Mouse (Mus musculus) lung, embryonic 14.5 days (tissue): ENCODE results near the gene Icam4. TPM values are rescaled to one million over a fixed set of nuclear protein-coding genes. Genes with fewer than 3 reads are reported as not detected.
A peak's percentile ranks its signal among the peaks of the same experiment; 100 is the strongest.

Experiments used
- ATAC-seq: fragments of 200-750 bp; cut with Nextera tagmentation; 2 replicates; pipeline ENCODE4 v1.8.0; 2017; ENCODE audit warnings: mild to moderate bottlenecking, moderate TSS enrichment, moderate library complexity; ENCODE audit not compliant: insufficient read depth
- DNase-seq: peaks from one replicate; pipeline ENCODE4 v3.0.0-alpha.2; 2015
- H3K27ac ChIP-seq: fragments of 300-500 bp; sonication (generic); 2 replicates; pipeline ENCODE4 v1.5.1; 2014; ENCODE audit warnings: low read depth, mild to moderate bottlenecking, moderate library complexity
- H3K27me3 ChIP-seq: fragments of 300-500 bp; sonication (generic); 2 replicates; pipeline ENCODE4 v1.6.1; 2014; ENCODE audit warnings: low read length, control low read depth; ENCODE audit not compliant: insufficient read depth
- H3K36me3 ChIP-seq: fragments of 300-500 bp; sonication (generic); 2 replicates; pipeline ENCODE4 v1.6.1; 2014; ENCODE audit warnings: control low read depth; ENCODE audit not compliant: insufficient read depth
- H3K4me1 ChIP-seq: fragments of 300-500 bp; sonication (generic); 2 replicates; pipeline ENCODE4 v1.6.1; 2014; ENCODE audit warnings: antibody characterized with exemption, control low read depth; ENCODE audit not compliant: insufficient read depth
- H3K4me2 ChIP-seq: fragments of 300-500 bp; sonication (generic); 2 replicates; pipeline ENCODE4 v1.6.1; 2014; ENCODE audit warnings: mild to moderate bottlenecking
- H3K4me3 ChIP-seq: fragments of 300-500 bp; sonication (generic); 2 replicates; pipeline ENCODE4 v1.5.1; 2014; ENCODE audit warnings: low read depth, low read length
- H3K9ac ChIP-seq: fragments of 300-500 bp; sonication (generic); 2 replicates; pipeline ENCODE4 v1.6.1; 2014
- H3K9me3 ChIP-seq: fragments of 300-500 bp; sonication (generic); 2 replicates; pipeline ENCODE4 v1.6.1; 2016; ENCODE audit warnings: low read depth, low read length, control low read depth
- CTCF ChIP-seq: IDR thresholded peaks from 2 replicates; pipeline ENCODE4 v1.5.1; 2016; ENCODE audit warnings: antibody characterized with exemption, low read depth
- WGBS: fragments of 180-500 bp; shearing (Covaris S2); extraction: QIAGEN DNeasy Blood & Tissue Kit; methylation state at CpG from one replicate; pipeline ENCODE4 v1.1.7; 2014; 5-methylcytosine and 5-hydroxymethylcytosine counted together
- polyA plus RNA-seq: library from polyadenylated mRNA; unstranded; fragments of >200 nt; fragmentation: Nextera tagmentation; extraction: Ambion mirVana; gene quantifications from 2 replicates; pipeline ENCODE4 v1.2.1, GENCODE M21; 2014

The Icam4 gene
- polyA plus RNA-seq, 1 experiment from 2014 or later = 1.5 TPM

GRCm38 (mm10) chr9:21018600-21018999, 10.6 kb upstream of the Icam4 start:
- Histone ChIP-seq H3K9ac (no peak overlapping the region), H3K4me1 (peaks cover 3% of the 10 kb centered on the region; the same call in 1 of the 2 replicates), H3K4me2 (no peak overlapping the region), H3K36me3 (0 out of 2 replicates have a peak, but pooled peaks cover 4% of the 10 kb centered on the region), H3K27ac (no peak overlapping the region), H3K27me3 (peaks cover 35% of the 10 kb centered on the region), H3K4me3 (no peak overlapping the region), H3K9me3 (no peaks in the 10 kb centered on the region)
- TF ChIP-seq CTCF = no peak
- no peak for ATAC-seq
- DNase-seq = no peak
- WGBS = 74% methylated on average over 2 of the region's 2 CpGs

GRCm38 (mm10) chr9:21021363-21021762, 7.8 kb upstream of the Icam4 start:
- Histone ChIP-seq H3K4me1 (0 out of 2 replicates have a peak, but pooled peaks cover 3% of the 10 kb centered on the region), H3K9me3 (no peaks in the 10 kb centered on the region), H3K27ac (no peak overlapping the region), H3K4me3 (no peak overlapping the region), H3K36me3 (0 out of 2 replicates have a peak, but pooled peaks cover 4% of the 10 kb centered on the region), H3K4me2 (no peak overlapping the region), H3K27me3 (peaks cover 19% of the 10 kb centered on the region), H3K9ac (no peak overlapping the region)
- ATAC-seq = no peak
- TF ChIP-seq CTCF = no peak
- no peak for DNase-seq
- WGBS = 49% methylated on average over 3 of the region's 3 CpGs

- TF ChIP-seq CTCF = no peak
- 0 out of 2 replicates have a peak, but pooled peaks cover 4% of the 10 kb centered on the region for H3K4me1 ChIP-seq
- peak overlapping the region; percentile 47; the same call in 1 of the 2 replicates for H3K27ac ChIP-seq
- DNase-seq (no peak), ATAC-seq (peak; percentile 16; the same call in 1 of the 2 replicates)
- H3K9me3 ChIP-seq = no peaks in the 10 kb centered on the region
- no peak overlapping the region for H3K4me2 ChIP-seq
- 42% methylated on average over 6 of the region's 6 CpGs for WGBS
- H3K36me3 ChIP-seq = peaks cover 4% of the 10 kb centered on the region; the same call in 1 of the 2 replicates
- no peak overlapping the region for H3K9ac ChIP-seq
- peaks cover 10% of the 10 kb centered on the region for H3K27me3 ChIP-seq
- no peak overlapping the region for H3K4me3 ChIP-seq
These were observed 6.9 kb upstream of the Icam4 start for GRCm38 (mm10) chr9:21022288-21022687.

GRCm38 (mm10) chr9:21022726-21023125, 6.4 kb upstream of the Icam4 start:
- peaks cover 7% of the 10 kb centered on the region; the same call in 1 of the 2 replicates for H3K36me3 ChIP-seq
- H3K27ac ChIP-seq = no peak overlapping the region
- H3K4me2 ChIP-seq = no peak overlapping the region
- peaks cover 6% of the 10 kb centered on the region; the same call in 1 of the 2 replicates for H3K27me3 ChIP-seq
- DNase-seq = no peak
- 0 out of 2 replicates have a peak, but pooled peaks cover 3% of the 10 kb centered on the region for H3K4me1 ChIP-seq
- H3K9me3 ChIP-seq = no peaks in the 10 kb centered on the region
- TF ChIP-seq CTCF = no peak; the same call in 1 of the 2 replicates
- ATAC-seq = no peak
- H3K9ac ChIP-seq = no peak overlapping the region
- no peak overlapping the region for H3K4me3 ChIP-seq
- 58% methylated on average over 1 of the region's 1 CpGs for WGBS

- peaks cover 10% of the 10 kb centered on the region; the same call in 1 of the 2 replicates for H3K27me3 ChIP-seq
- peaks cover 11% of the 10 kb centered on the region; the same call in 1 of the 2 replicates for H3K36me3 ChIP-seq
- no peaks in the 10 kb centered on the region for H3K9me3 ChIP-seq
- peaks cover 13% of the 10 kb centered on the region; the same call in 1 of the 2 replicates for H3K4me1 ChIP-seq
- ATAC-seq (peak; percentile 52), DNase-seq (peak; percentile 68)
- no peak for TF ChIP-seq CTCF
- peak overlapping the region; percentile 96 for H3K27ac ChIP-seq
- H3K4me3 ChIP-seq = peak overlapping the region; percentile 31
- peak overlapping the region; percentile 32 for H3K9ac ChIP-seq
- WGBS = 44% methylated on average over 19 of the region's 19 CpGs
- H3K4me2 ChIP-seq = peak overlapping the region; percentile 59
These were observed 3.8 kb upstream of the Icam4 start for GRCm38 (mm10) chr9:21025258-21025810.

GRCm38 (mm10) chr9:21026849-21027248, 2.3 kb upstream of the Icam4 start:
- Histone ChIP-seq H3K4me1 (peaks cover 21% of the 10 kb centered on the region; the same call in 1 of the 2 replicates), H3K4me2 (peak overlapping the region; percentile 59), H3K4me3 (peak overlapping the region; percentile 31), H3K9ac (peak overlapping the region; percentile 32; the same call in 1 of the 2 replicates), H3K9me3 (no peaks in the 10 kb centered on the region), H3K27me3 (peaks cover 13% of the 10 kb centered on the region), H3K27ac (no peak overlapping the region), H3K36me3 (peaks cover 9% of the 10 kb centered on the region; the same call in 1 of the 2 replicates)
- DNase-seq (no peak), ATAC-seq (no peak)
- no peak for TF ChIP-seq CTCF
- WGBS = 55% methylated on average over 12 of the region's 12 CpGs

GRCm38 (mm10) chr9:21027774-21028290, 1.3 kb upstream of the Icam4 start:
- ATAC-seq (no peak), DNase-seq (no peak)
- no peak for TF ChIP-seq CTCF
- H3K9ac ChIP-seq = no peak overlapping the region
- no peak overlapping the region for H3K4me2 ChIP-seq
- peaks cover 9% of the 10 kb centered on the region; the same call in 1 of the 2 replicates for H3K36me3 ChIP-seq
- no peaks in the 10 kb centered on the region for H3K9me3 ChIP-seq
- H3K27ac ChIP-seq = no peak overlapping the region
- no peak overlapping the region for H3K4me3 ChIP-seq
- H3K27me3 ChIP-seq = peaks cover 23% of the 10 kb centered on the region
- 61% methylated on average over 8 of the region's 8 CpGs for WGBS
- H3K4me1 ChIP-seq = peaks cover 26% of the 10 kb centered on the region; the same call in 1 of the 2 replicates
